Mouse (Mus musculus): Measurements from ENCODE around the gene Timm10.

GRCm38 (mm10) chr2:84840748-84841563, 14.2 kb downstream of the Timm10 start:
- TF ChIP-seq ZNF384 (IDR thresholded peaks at IDR 0.05; ENCODE audit: low read depth, low read length) (no peak), POLR2A (IDR thresholded peaks at IDR 0.05; ENCODE audit: control insufficient read depth in 1 of 2, insufficient read depth in 1 of 2, low read depth in 1 of 2, low read length in 2 of 2, poor library complexity in 1 of 2) (no peak; a peak in 2 of 4 replicates), CTCF (IDR thresholded peaks at IDR 0.05 in 2 of 3, conservative IDR thresholded peaks at IDR 0.05 in 1 of 3; ENCODE audit: control insufficient read depth in 1 of 3, insufficient read depth in 1 of 3, low read depth in 2 of 3, low read length in 3 of 3, poor library complexity in 1 of 3, severe bottlenecking in 1 of 3) (no peak), TCF12 (IDR thresholded peaks at IDR 0.05; ENCODE audit: low read depth, low read length) (no peak), SMC3 (IDR thresholded peaks at IDR 0.05; ENCODE audit: low read depth, low read length) (no peak), RAD21 (IDR thresholded peaks at IDR 0.05; ENCODE audit: low read depth, low read length) (no peak), USF1 (IDR thresholded peaks at IDR 0.05; ENCODE audit: low read depth, low read length) (no peak), ETS1 (IDR thresholded peaks at IDR 0.05; ENCODE audit: low read depth, low read length) (no peak), POLR2AphosphoS2 (IDR thresholded peaks at IDR 0.05; ENCODE audit: low read length) (no peak), ZC3H11A (IDR thresholded peaks at IDR 0.05; ENCODE audit: low read depth, low read length) (no peak), EP300 (IDR thresholded peaks at IDR 0.05; ENCODE audit: low read depth in 1 of 2, low read length in 2 of 2) (no peak), CHD2 (IDR thresholded peaks at IDR 0.05; ENCODE audit: low read length) (no peak), SIN3A (IDR thresholded peaks at IDR 0.05; ENCODE audit: low read length) (no peak; the same call in none of the 2 replicates), USF2 (IDR thresholded peaks at IDR 0.05; ENCODE audit: borderline replicate concordance in 1 of 2, insufficient read depth in 1 of 2, low read depth in 1 of 2, low read length in 2 of 2) (no peak)
